Mouse (Mus musculus) heart, adult 2 months (tissue): Measurements from ENCODE around the gene Ntn1.

Source experiments
- CTCF ChIP-seq: fragments of 200-600 bp; IDR thresholded peaks from 2 replicates; pipeline ENCODE4 v1.8.1; 2022; ENCODE audit warnings: antibody characterized with exemption, mild to moderate bottlenecking, moderate library complexity
- EP300 ChIP-seq: fragments of 200-500 bp; IDR thresholded peaks from 2 replicates; pipeline ENCODE4 v1.6.1; 2011; ENCODE audit warnings: low read depth, low read length, control low read depth; ENCODE audit not compliant: insufficient read depth
- POLR2A ChIP-seq: fragments of 200-500 bp; IDR thresholded peaks from 2 replicates; pipeline ENCODE4 v1.6.1; 2011; ENCODE audit warnings: mild to moderate bottlenecking, low read depth, low read length, control low read depth; ENCODE audit not compliant: insufficient read depth

DNA sequence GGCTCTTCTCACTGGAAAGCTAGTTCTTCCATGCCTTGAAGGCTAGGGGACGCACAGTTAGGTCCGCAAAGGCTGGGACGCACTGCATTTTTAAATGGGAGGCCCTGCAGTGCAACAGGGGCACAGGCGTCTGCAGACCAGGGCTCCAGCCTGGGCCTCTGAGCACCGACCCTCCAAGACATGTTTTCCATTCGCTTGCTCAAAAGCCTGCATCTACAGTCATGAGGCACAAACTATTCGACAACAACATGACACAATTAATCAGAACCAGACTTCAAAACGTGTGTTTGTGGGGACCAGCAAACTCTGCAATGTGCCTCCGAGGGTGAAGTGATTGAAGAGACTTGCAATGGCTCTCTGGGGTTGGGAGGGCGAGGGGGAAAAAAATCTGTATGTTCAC lies 17.1 kb downstream of the Ntn1 start:
- TF ChIP-seq POLR2A = no peak
- TF ChIP-seq CTCF = no peak
- no peak for TF ChIP-seq EP300
